Mouse (Mus musculus) ES-Bruce4 (cell line): ENCODE measurements around the gene Hoxb2. TPM values are rescaled to one million over a fixed set of nuclear protein-coding genes. Genes with fewer than 3 reads are reported as not detected.

Source experiments
- H3K27ac ChIP-seq: 2 replicates; pipeline ENCODE4 v1.5.1; 2012; ENCODE audit warnings: low read length, inconsistent platforms; ENCODE audit not compliant: insufficient read depth
- H3K27me3 ChIP-seq: 2 replicates; pipeline ENCODE4 v1.6.1; 2012; ENCODE audit warnings: mild to moderate bottlenecking, low read length, inconsistent platforms; ENCODE audit not compliant: control insufficient read depth, poor library complexity, insufficient read depth, severe bottlenecking
- H3K36me3 ChIP-seq: 2 replicates; pipeline ENCODE4 v1.6.1; 2012; ENCODE audit warnings: inconsistent platforms, mild to moderate bottlenecking, low read length, moderate library complexity; ENCODE audit not compliant: control insufficient read depth, poor library complexity, insufficient read depth, severe bottlenecking
- H3K4me1 ChIP-seq: one replicate; pipeline ENCODE4 v1.8.1; 2011; ENCODE audit warnings: low read length; ENCODE audit not compliant: control insufficient read depth, insufficient read depth
- H3K4me3 ChIP-seq: 2 replicates; pipeline ENCODE4 v1.5.1; 2011; ENCODE audit warnings: low read depth, mild to moderate bottlenecking, low read length
- H3K9ac ChIP-seq: 2 replicates; pipeline ENCODE4 v1.6.1; 2012; ENCODE audit warnings: low read depth, mild to moderate bottlenecking, inconsistent platforms; ENCODE audit not compliant: poor library complexity, severe bottlenecking
- H3K9me3 ChIP-seq: replicated peaks from 2 replicates; pipeline ENCODE4 v1.6.1; 2012; ENCODE audit warnings: mild to moderate bottlenecking, low read length, inconsistent platforms; ENCODE audit not compliant: control insufficient read depth, poor library complexity, insufficient read depth, severe bottlenecking
- CTCF ChIP-seq: IDR thresholded peaks from one replicate; pipeline ENCODE4 v1.8.1; 2011; ENCODE audit warnings: low read depth, low read length
- EP300 ChIP-seq: IDR thresholded peaks from 2 replicates; pipeline ENCODE4 v1.6.1; 2011; ENCODE audit warnings: low read depth, low read length; ENCODE audit not compliant: insufficient read depth
- POLR2A ChIP-seq: IDR thresholded peaks from one replicate; pipeline ENCODE4 v1.8.1; 2011; ENCODE audit warnings: low read length; ENCODE audit not compliant: insufficient read depth
- polyA plus RNA-seq: library from polyadenylated mRNA; stranded (reverse); fragments of >200 nt; gene quantifications from 2 replicates; pipeline ENCODE4 v1.2.4, GENCODE M21; 2011; ENCODE audit warnings: low read depth; ENCODE audit not compliant: missing spikeins, insufficient read depth, insufficient read length

The Hoxb2 gene
- polyA plus RNA-seq, 1 experiment, result 0.70 TPM

- H3K27ac ChIP-seq, result no peak overlapping the region
Measured at GRCm38 (mm10) chr11:96314671-96315343, 35.5 kb upstream of the Hoxb2 start.

GRCm38 (mm10) chr11:96315344-96315681, 35.0 kb upstream of the Hoxb2 start:
- Histone ChIP-seq H3K36me3 (no peaks in the 10 kb centered on the region), H3K4me3 (no peak overlapping the region), H3K27me3 (peaks cover 68% of the 10 kb centered on the region), H3K9ac (no peak overlapping the region), H3K27ac (no peak overlapping the region), H3K4me1 (no peaks in the 10 kb centered on the region), H3K9me3 (no peaks in the 10 kb centered on the region)
- TF ChIP-seq EP300 (no peak), CTCF (no peak), POLR2A (no peak)

More at GRCm38 (mm10) chr11:96314671-96315343, 35.5 kb upstream of the Hoxb2 start:
- no peaks in the 10 kb centered on the region for H3K36me3 ChIP-seq
- no peaks in the 10 kb centered on the region for H3K4me1 ChIP-seq
- no peak overlapping the region for H3K9ac ChIP-seq
- no peak overlapping the region for H3K4me3 ChIP-seq
- TF ChIP-seq POLR2A, result no peak
- no peak for TF ChIP-seq CTCF
- no peak for TF ChIP-seq EP300
- peaks cover 66% of the 10 kb centered on the region for H3K27me3 ChIP-seq
- no peaks in the 10 kb centered on the region for H3K9me3 ChIP-seq

GRCm38 (mm10) chr11:96316696-96317607, 33.4 kb upstream of the Hoxb2 start:
- Histone ChIP-seq H3K4me3 (no peak overlapping the region), H3K9ac (no peak overlapping the region), H3K27ac (no peak overlapping the region), H3K27me3 (peaks cover 69% of the 10 kb centered on the region), H3K36me3 (no peaks in the 10 kb centered on the region), H3K9me3 (no peaks in the 10 kb centered on the region), H3K4me1 (no peaks in the 10 kb centered on the region)
- TF ChIP-seq EP300 (no peak), POLR2A (no peak), CTCF (no peak)

GRCm38 (mm10) chr11:96317608-96318367, 32.5 kb upstream of the Hoxb2 start, which contains the start of gene Hoxb4:
Hoxb4 (plus strand) TSS chr11:96318267.
- H3K36me3 ChIP-seq, result no peaks in the 10 kb centered on the region
- no peaks in the 10 kb centered on the region for H3K9me3 ChIP-seq
- peaks cover 67% of the 10 kb centered on the region for H3K27me3 ChIP-seq
- no peak within 1 kb of the TSS for H3K27ac ChIP-seq
- no peaks in the 10 kb centered on the region for H3K4me1 ChIP-seq
- TF ChIP-seq POLR2A (no peak), EP300 (no peak), CTCF (no peak)
- H3K4me3 ChIP-seq, result peak within 1 kb of the TSS; percentile 61
- peak within 1 kb of the TSS; percentile 66 for H3K9ac ChIP-seq

GRCm38 (mm10) chr11:96318368-96319070, 31.8 kb upstream of the Hoxb2 start:
- no peaks in the 10 kb centered on the region for H3K9me3 ChIP-seq
- H3K4me3 ChIP-seq, result peak overlapping the region; percentile 61
- no peaks in the 10 kb centered on the region for H3K36me3 ChIP-seq
- no peak overlapping the region for H3K27ac ChIP-seq
- TF ChIP-seq CTCF, result no peak
- TF ChIP-seq POLR2A, result no peak
- no peak for TF ChIP-seq EP300
- peaks cover 66% of the 10 kb centered on the region for H3K27me3 ChIP-seq
- H3K4me1 ChIP-seq, result no peaks in the 10 kb centered on the region
- peak overlapping the region; percentile 66 for H3K9ac ChIP-seq
